Mouse (Mus musculus) embryo, embryonic 10.5 days (tissue): ENCODE results near the gene Mcm3ap.

ENCODE experiments used
- DNase-seq: peaks from one replicate; pipeline ENCODE4 v3.0.0-alpha.2; 2015; ENCODE audit warnings: low spot score

The Mcm3ap gene

DNA sequence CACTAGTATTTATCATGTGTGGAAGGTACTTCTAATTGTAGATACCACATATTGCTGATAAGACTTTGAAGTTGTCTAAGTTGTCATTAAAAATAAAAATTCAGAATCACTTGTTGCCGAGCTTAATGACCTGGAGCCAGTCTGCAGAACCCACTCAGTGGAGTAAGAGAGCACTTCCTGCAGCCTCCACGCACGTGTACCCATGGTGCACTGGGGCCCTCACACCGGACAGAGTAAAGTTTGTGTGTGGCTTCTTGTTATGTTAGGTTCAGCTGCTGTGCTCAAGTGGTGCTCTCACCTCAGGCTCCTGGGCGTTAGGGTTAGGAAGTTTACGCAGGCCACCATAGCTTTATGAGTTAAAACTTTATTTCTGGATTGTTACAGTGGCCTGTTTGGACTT is 26.8 kb downstream of the Mcm3ap start:
- no peak for DNase-seq

DNA sequence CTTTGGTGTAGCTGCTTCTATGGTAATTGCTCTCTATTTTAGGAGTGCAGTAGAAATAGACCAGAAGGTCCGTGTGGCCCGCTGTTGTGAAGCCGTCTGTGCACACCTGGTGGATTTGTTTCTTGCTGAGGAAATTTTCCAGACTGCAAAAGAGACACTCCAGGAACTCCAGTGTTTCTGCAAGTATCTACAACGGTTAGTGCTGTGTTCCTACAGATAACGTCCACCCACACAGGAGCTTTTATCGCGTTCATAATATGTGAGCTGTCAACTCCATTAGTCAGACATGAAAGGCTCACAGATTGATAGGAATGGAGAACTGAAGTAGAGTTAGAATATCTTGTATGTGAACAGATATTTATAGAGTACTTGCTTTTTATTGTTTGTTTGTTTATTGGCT is 27.6 kb downstream of the Mcm3ap start:
- no peak for DNase-seq

DNA sequence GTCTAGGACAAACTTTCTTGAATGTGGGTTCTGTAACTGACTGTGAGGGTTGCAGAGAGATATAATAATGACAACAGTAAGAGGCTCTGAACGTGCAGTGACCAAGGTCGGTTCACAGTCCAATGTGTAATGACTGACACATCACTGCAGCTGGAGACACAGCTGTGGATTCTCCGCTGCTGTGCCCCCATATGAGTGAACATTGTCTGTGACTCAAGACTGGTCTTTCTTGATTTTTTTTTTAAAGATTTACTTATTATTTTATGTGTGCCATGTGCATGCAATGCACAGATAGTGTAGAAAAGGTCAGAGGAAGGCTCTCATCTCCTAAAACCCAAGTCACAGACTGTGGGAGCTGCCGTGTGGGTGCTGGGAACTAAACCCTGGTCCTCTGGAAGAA is 28.8 kb downstream of the Mcm3ap start:
- DNase-seq: no peak

DNA sequence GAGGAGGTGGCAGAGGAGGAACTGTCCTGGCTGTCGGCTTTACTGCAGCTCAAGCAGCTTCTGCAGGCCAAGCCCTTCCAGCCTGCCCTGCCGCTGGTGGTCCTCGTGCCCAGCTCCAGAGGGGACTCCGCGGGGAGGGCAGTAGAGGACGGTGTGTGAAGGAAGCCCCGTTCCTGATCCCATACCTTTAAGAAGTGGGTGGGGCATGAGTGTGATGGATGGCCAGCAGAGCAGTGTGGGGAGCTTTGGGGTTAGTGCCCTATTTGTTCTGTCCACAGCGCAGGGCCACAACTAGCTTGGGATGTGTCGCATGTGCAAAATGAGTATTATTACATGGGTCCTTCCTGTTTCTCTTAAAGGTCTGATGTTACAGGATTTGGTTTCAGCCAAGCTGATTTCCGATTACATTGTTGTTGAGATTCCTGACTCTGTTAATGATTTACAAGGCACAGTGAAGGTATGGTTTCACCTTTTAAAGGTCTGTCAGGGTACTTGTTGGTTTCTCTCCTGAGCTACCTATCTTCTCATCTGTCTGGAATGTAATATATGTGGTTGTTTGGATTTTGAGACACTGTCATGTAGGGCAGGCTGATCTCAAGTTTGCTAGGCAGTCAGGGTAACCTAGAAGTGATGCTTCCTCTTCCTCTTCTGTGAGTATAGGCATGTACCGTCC is 35.7 kb downstream of the Mcm3ap start:
- no peak for DNase-seq

DNA sequence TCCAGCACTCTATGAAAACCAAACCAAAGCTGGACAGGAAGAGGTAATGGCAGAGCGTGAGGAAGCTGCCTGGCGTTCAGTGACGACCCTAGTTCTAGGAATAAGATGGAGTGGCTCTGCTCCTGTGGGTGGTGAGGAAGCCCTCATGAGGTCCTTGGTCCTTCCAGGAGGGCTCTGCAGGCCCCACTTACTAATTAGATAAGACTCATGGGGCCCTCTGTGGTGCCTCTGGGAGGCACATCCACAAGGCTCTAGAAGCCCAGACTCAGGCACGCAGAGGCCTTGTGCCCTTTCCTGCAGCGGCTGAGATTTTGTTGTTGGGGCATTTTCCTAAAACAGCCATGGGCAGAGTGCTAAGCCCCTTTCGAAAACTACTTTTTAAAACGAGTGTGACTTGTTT is 37.1 kb downstream of the Mcm3ap start:
- DNase-seq: no peak

DNA sequence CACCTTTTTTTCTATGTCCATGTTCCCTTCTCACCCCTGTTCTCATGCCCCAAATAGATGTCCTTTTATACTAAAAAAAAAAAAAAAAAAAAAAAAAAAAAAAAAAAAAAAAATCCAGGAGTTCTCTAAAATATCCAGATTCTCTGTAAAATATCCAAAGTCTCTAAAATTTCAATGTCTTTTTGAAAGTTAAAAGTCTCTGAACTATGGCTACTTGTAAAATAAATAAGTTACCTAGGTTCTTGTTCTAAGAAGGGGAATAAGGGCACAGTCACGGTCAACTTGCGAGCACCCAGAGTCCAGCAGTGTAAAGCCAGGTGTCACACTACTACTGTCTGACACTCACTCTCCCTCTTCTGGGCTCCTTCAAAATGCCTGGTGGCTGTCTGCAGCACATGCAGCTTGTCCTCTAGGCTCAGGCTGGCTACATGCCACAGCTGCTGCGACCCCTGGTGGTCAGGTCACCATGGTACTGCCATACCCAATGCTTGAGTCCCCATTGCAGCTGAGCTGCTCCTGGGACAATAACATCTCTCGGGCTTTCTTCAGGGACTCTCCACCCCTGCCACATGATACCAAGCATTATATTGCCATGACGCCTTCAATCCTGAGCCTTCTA is 44.3 kb downstream of the Mcm3ap start:
- peak; percentile 85 for DNase-seq

DNA sequence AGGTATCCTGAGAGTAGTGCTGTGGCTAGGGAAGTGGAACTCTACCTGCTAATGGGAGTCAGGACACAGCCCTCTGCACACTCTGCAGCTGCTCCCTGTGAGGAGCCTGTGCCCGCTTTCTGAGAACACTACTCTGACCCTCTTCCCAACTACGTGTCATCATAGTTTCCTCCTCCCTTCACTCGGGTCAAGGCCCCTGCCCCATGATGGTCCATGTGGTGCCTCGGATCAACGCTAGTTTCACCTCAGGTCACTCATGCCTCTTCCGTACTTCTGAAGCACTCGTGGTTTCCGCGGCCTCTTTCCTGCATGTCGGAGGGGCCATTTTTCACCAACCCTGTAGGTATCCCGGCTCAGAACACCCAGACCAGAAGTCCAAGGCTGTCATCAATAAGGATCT is 62.2 kb downstream of the Mcm3ap start:
- no peak for DNase-seq

DNA sequence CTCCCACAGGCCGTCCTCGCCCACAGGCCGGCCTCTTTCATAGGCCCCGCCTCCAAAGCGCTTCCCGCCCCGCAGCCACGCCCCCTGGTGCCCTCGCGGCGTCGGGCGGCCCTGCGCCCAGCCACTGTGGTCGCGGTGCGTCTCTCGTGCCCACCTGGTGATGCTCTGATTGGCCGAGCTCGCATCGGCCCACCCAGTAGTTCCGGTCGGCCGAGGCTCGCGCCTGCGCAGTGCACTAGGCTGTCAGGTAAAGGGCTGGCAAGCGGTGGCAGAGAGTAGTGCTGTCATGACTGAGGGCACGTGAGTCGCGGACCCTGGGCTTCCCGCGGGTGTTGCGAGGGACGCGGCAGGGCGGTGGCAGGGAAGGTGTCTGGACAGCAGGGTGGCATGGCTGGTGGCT is 62.6 kb downstream of the Mcm3ap start, which contains the start of gene Lss:
Lss (plus strand) TSS at position 214 of the 400 bp plus-strand sequence.
- DNase-seq: peak; percentile 97

DNA sequence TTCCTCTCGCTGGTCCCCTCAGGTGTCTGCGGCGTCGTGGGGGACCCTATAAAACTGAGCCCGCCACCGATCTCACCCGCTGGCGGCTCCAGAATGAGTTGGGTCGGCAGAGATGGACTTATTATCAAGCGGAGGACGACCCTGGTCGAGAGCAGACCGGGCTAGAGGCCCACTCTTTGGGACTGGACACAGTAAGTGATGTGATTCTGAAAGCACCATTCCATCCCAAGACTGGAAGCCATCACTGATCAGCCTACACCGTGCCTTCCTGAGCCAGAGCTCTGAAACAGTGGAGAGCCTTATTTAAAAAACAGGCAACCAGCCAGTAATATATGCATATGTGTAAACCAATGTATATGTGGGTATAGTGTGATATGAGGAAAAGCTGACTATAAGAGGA is 63.1 kb downstream of the Mcm3ap start:
- peak; percentile 27 for DNase-seq

DNA sequence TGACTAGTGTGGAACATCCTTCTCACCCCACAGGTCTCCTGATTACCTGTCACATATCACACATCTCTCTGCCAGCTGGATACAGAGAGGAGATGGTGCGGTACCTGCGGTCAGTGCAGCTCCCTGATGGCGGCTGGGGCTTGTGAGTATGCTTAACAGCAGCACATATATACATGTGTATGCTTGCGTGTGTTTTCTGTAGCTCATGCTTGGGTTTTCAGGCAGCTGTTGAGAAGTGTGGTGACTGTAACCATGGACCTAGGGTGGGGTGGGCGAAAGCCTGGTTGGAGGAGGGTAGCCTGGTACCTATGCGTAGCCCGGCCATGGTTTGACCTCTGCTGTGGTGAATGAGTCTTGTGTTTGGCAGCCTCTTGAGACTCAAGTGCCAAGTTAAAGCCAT is 66.8 kb downstream of the Mcm3ap start:
- DNase-seq: no peak

DNA sequence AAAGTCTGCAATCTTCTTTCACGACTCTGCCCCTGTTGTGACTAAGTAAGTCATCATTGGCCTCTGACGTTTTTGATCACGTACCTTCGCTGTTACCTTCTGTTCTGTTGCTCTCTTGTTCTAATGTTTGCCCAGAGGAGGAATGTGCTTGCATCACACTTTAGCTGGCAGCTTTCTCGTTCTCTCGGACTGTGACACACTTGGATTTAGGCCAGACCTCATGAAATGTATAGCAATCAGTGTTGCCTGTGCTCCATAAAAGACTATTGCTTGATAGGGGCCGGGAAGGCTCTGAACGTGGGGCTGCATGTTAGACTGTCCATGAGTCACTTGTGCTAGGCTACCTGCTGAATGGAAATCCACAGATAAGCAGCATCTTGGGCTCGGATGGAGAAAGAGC is 68.9 kb downstream of the Mcm3ap start:
- no peak for DNase-seq

DNA sequence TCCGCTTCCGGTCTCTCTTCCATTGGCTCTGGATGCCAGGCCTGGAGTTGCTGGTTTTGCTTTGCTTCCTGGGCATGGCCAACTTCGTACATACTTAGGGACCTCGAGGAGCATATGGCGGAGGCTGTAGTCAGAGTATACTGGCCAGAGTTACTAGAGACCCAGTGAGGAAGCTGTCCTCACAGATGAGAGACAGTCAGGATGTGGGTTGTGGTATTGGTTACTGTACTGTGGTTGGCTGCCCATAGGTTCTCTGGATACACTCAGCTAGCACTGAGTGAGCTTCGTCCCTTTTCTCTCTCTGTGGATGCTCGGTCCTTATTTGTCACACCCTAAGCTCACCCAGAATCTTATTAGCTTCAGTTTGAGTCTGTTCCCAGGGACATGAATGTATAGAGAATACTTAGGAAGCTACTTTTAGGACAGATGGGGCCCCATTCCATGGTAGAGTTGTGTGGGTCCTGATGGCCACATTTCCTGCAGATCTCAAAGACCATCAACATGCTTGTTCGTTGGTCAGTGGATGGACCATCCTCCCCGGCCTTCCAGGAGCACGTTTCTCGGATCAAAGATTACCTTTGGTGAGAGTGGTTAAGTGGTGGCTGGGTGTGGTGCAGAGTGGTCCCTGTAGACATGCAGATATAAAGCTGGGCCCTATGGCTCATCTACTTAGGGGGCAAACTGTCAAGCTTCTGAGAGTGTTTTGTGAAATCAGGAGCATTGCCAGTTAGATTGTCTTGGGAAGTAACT is 72.8 kb downstream of the Mcm3ap start:
- DNase-seq: no peak

DNA sequence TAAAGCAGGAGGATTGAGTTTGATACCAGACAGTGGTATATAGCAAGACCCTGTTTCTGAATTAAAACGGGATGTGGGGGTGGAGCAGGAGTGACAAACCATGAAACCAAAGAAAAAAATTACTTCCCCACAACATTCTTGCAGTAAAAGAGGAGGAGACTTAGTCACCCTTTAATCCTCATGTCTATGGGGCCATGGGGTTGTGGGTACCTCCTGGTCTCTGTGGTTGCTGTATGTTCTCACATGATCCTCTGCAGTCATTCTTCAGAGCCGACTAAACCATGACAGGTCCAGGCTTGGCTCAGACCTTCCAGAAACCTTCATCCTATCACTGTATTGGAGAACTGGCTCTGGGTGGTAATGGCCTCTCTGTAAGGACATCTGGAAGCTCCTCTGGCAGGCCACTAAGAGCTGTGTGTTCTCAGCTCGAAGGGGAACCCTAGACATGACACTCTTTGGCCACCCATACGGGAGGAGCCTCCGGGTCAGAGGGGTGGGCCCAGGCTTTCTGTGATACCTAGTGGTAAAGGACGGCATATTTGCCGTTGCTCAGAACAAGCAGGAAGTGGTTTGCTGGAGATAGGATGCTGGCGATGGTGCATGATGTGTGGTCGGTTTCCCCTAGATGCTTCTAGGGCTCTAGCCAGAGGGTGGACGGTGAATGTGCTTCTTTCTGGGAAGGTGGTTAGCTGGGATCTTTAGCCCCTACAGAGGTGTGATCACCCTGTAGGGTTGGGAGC is 74.1 kb downstream of the Mcm3ap start:
- no peak for DNase-seq

DNA sequence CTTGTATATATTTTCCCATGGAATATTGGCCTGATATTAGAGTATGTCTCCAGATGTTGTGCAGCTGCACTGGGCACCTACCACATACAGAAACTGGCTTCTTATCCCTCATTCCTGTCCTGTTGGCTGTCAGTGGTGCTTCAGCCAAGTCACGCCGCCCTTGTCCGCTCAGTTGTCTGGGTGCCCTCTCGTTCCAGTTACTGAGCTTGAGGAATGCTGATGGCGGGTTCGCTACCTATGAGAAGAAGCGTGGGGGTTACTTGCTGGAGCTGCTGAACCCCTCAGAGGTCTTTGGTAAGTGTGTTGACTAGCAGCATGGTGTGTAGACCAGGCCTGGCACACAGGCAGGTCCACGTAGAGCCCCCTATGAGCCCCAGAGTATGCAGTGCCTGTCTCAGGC is 77.8 kb downstream of the Mcm3ap start:
- DNase-seq: no peak

DNA sequence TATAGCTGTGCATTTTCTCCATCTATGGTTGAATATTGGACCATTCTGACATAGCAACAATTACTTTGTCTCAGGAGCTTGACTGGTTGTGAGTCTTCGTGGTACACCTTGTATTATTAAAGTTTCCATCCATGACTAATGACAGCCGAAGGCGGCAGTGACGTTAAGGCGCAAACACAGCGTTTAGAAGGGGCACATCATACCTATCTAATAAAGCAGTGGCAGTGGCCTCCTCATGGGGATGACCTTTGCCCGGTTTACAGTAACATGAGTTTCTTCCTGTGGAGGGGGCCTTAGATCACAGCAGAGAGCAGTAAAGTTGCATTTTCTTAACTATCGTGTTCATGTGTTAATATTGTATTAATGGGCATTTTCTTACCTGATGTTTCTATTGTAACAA is 79.5 kb downstream of the Mcm3ap start:
- DNase-seq: no peak

DNA sequence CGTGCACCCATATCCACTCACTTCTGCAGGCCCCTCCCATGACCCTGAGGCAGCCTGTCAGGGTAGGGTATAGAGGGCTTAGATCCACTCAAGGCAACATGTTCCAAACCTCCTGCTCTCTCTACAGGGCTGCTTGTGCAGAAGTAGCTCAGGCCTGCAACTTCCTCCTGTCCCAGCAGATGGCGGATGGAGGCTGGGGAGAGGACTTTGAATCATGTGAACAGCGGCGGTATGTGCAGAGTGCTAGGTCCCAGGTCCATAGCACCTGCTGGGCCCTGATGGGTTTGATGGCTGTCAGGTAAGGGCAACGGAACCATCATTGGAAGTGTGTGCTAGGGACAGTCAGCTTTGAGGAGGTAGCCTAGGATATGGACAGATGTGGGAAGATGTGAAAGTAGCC is 81.7 kb downstream of the Mcm3ap start:
- DNase-seq: peak; percentile 11

DNA sequence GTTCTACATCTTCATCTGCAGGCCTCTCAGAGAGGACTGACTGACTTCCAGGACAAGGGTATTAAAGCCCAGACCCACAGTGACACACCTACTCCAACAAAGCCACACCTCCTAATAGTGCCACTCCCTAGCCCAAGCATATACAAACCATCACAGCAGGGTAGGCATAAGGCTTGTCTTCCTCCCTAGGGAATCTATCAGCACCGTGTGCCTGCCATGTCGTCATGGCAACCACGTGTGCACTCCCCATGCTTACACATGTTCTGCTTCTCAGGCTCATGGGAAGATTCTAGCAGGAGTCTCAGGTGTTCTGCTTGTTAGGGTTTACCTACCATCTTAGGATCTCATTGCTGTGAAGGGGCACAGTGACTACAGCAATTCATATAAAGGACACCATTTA is 82.8 kb downstream of the Mcm3ap start:
- no peak for DNase-seq

DNA sequence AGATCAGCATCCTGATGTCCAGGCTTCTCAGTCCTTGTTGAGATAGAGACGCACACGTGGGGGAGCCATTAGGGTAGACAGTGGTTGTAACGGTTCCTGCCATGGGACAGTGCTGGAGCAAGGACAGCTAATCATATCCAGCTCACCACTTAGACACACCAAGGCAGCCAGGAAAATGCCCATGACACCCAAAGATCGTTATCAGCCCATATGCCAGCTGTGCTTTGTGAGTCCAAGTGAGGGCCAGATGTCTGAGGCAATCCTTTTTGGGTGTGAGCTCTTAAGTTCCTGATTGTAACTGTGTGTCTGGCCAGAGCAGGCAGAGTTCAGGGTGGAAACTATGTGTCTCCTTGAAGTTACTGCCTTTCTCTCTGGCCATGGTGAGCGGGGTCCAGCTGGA is 85.3 kb downstream of the Mcm3ap start:
- DNase-seq: no peak

DNA sequence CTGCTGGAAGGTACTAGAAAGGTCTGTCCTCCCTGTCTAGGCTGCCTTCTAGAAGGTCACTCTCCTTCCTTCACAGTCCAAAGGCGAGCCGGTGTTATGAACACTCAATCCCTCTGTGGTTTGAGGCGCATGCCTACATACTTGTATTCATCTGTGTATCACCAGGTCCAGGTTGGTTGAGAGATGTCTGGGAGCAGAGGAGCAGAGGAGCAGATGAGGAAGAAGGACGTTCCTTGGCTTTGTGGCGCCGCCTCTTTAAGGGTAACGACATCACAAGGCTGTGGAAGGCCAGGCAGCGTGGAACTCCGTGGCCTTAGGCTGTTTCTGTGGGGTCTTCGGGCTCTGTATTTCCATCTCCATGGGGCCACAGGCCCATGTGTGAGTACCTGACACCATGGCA is 93.2 kb downstream of the Mcm3ap start, which contains the start of gene Spatc1l:
Spatc1l (plus strand) TSS at position 301 of the 400 bp plus-strand sequence.
- no peak for DNase-seq
